Mouse (Mus musculus): Measurements from ENCODE around the gene Slco2a1. TPM values are rescaled to one million over a fixed set of nuclear protein-coding genes. Genes with fewer than 3 reads are reported as not detected.

Slco2a1 gene
- polyA plus RNA-seq, 1 experiment from 2014 or later, result 70.0 TPM

- peak; percentile 24 for DNase-seq (ENCODE audit: low spot score)
- peak overlapping the region; percentile 54; the same call in 1 of the 2 replicates for H3K9ac ChIP-seq (replicated peaks; ENCODE audit: low read depth)
- H3K4me2 ChIP-seq (replicated peaks; ENCODE audit: low read depth, low read length), result peak overlapping the region; percentile 94
- no peak for TF ChIP-seq EP300 (IDR thresholded peaks at IDR 0.05)
- TF ChIP-seq CTCF (IDR thresholded peaks at IDR 0.05), result no peak
- WGBS, result under 1% methylated on average over 35 of the region's 35 CpGs
- H3K27ac ChIP-seq (ENCODE audit: low read length), result no peak overlapping the region
- no peaks in the 10 kb centered on the region for H3K36me3 ChIP-seq (ENCODE audit: insufficient read depth, low read length)
- no peaks in the 10 kb centered on the region for H3K9me3 ChIP-seq (ENCODE audit: low read length)
- H3K27me3 ChIP-seq (replicated peaks; ENCODE audit: insufficient read depth, low read length), result peaks cover 13% of the 10 kb centered on the region; the same call in 1 of the 2 replicates
- ATAC-seq, result peak; percentile 25; the same call in 1 of the 2 replicates
- H3K4me1 ChIP-seq (ENCODE audit: insufficient read depth, low read depth, low read length), result peaks cover 21% of the 10 kb centered on the region
- peak overlapping the region; percentile 63 for H3K4me3 ChIP-seq (ENCODE audit: low read depth, low read length)
Observed at GRCm38 (mm10) chr9:103112471-103113271, 124.2 kb downstream of the Slco2a1 start.

GRCm38 (mm10) chr9:103113351-103113750 lies 124.8 kb downstream of the Slco2a1 start:
- no peak overlapping the region for H3K4me2 ChIP-seq (replicated peaks; ENCODE audit: low read depth, low read length)
- H3K27me3 ChIP-seq (replicated peaks; ENCODE audit: insufficient read depth, low read length), result peaks cover 13% of the 10 kb centered on the region; the same call in 1 of the 2 replicates
- H3K27ac ChIP-seq (ENCODE audit: low read length), result no peak overlapping the region
- H3K4me1 ChIP-seq (ENCODE audit: insufficient read depth, low read depth, low read length), result peaks cover 21% of the 10 kb centered on the region
- H3K9me3 ChIP-seq (ENCODE audit: low read length), result no peaks in the 10 kb centered on the region
- no peak for TF ChIP-seq EP300 (IDR thresholded peaks at IDR 0.05)
- no peak for TF ChIP-seq CTCF (IDR thresholded peaks at IDR 0.05)
- H3K9ac ChIP-seq (replicated peaks; ENCODE audit: low read depth), result no peak overlapping the region
- 56% methylated on average over 9 of the region's 11 CpGs for WGBS
- H3K4me3 ChIP-seq (ENCODE audit: low read depth, low read length), result no peak overlapping the region
- ATAC-seq, result no peak
- no peak for DNase-seq (ENCODE audit: low spot score)
- H3K36me3 ChIP-seq (ENCODE audit: insufficient read depth, low read length), result no peaks in the 10 kb centered on the region

GRCm38 (mm10) chr9:103114326-103114725 lies 125.8 kb downstream of the Slco2a1 start:
- Histone ChIP-seq H3K4me2 (replicated peaks; ENCODE audit: low read depth, low read length) (no peak overlapping the region), H3K4me3 (ENCODE audit: low read depth, low read length) (no peak overlapping the region), H3K27me3 (replicated peaks; ENCODE audit: insufficient read depth, low read length) (peaks cover 13% of the 10 kb centered on the region; the same call in 1 of the 2 replicates), H3K27ac (ENCODE audit: low read length) (no peak overlapping the region), H3K4me1 (ENCODE audit: insufficient read depth, low read depth, low read length) (peaks cover 21% of the 10 kb centered on the region), H3K9ac (replicated peaks; ENCODE audit: low read depth) (no peak overlapping the region), H3K36me3 (ENCODE audit: insufficient read depth, low read length) (no peaks in the 10 kb centered on the region), H3K9me3 (ENCODE audit: low read length) (no peaks in the 10 kb centered on the region)
- TF ChIP-seq EP300 (IDR thresholded peaks at IDR 0.05), result no peak
- TF ChIP-seq CTCF (IDR thresholded peaks at IDR 0.05), result no peak
- DNase-seq (ENCODE audit: low spot score), result no peak
- ATAC-seq, result no peak
- 77% methylated on average over 8 of the region's 8 CpGs for WGBS

- Histone ChIP-seq H3K36me3 (ENCODE audit: insufficient read depth, low read length) (no peaks in the 10 kb centered on the region), H3K4me2 (replicated peaks; ENCODE audit: low read depth, low read length) (no peak overlapping the region), H3K4me1 (ENCODE audit: insufficient read depth, low read depth, low read length) (peaks cover 17% of the 10 kb centered on the region), H3K4me3 (ENCODE audit: low read depth, low read length) (no peak overlapping the region), H3K27ac (ENCODE audit: low read length) (no peak overlapping the region), H3K27me3 (replicated peaks; ENCODE audit: insufficient read depth, low read length) (peaks cover 13% of the 10 kb centered on the region; the same call in 1 of the 2 replicates), H3K9me3 (ENCODE audit: low read length) (no peaks in the 10 kb centered on the region), H3K9ac (replicated peaks; ENCODE audit: low read depth) (no peak overlapping the region)
- no peak for DNase-seq (ENCODE audit: low spot score)
- WGBS, result 86% methylated on average over 13 of the region's 13 CpGs
- TF ChIP-seq CTCF (IDR thresholded peaks at IDR 0.05) (no peak), EP300 (IDR thresholded peaks at IDR 0.05) (no peak)
- no peak for ATAC-seq
Observed at GRCm38 (mm10) chr9:103114901-103115300, 126.4 kb downstream of the Slco2a1 start.

- Histone ChIP-seq H3K4me3 (ENCODE audit: low read depth, low read length) (no peak overlapping the region), H3K27ac (ENCODE audit: low read length) (no peak overlapping the region), H3K9me3 (ENCODE audit: low read length) (no peaks in the 10 kb centered on the region), H3K27me3 (replicated peaks; ENCODE audit: insufficient read depth, low read length) (peaks cover 13% of the 10 kb centered on the region; the same call in 1 of the 2 replicates), H3K36me3 (ENCODE audit: insufficient read depth, low read length) (no peaks in the 10 kb centered on the region), H3K9ac (replicated peaks; ENCODE audit: low read depth) (no peak overlapping the region), H3K4me2 (replicated peaks; ENCODE audit: low read depth, low read length) (no peak overlapping the region), H3K4me1 (ENCODE audit: insufficient read depth, low read depth, low read length) (peaks cover 4% of the 10 kb centered on the region; the same call in 1 of the 2 replicates)
- no peak for DNase-seq (ENCODE audit: low spot score)
- TF ChIP-seq EP300 (IDR thresholded peaks at IDR 0.05) (no peak), CTCF (IDR thresholded peaks at IDR 0.05) (no peak)
- 73% methylated on average over 4 of the region's 4 CpGs for WGBS
- ATAC-seq, result no peak
Observed at GRCm38 (mm10) chr9:103116941-103117340, 128.4 kb downstream of the Slco2a1 start.

- no peaks in the 10 kb centered on the region for H3K36me3 ChIP-seq (ENCODE audit: insufficient read depth, low read length)
- no peak overlapping the region for H3K27ac ChIP-seq (ENCODE audit: low read length)
- DNase-seq (ENCODE audit: low spot score), result no peak
- H3K27me3 ChIP-seq (replicated peaks; ENCODE audit: insufficient read depth, low read length), result peaks cover 8% of the 10 kb centered on the region; the same call in 1 of the 2 replicates
- H3K4me3 ChIP-seq (ENCODE audit: low read depth, low read length), result no peak overlapping the region
- TF ChIP-seq EP300 (IDR thresholded peaks at IDR 0.05), result no peak
- TF ChIP-seq CTCF (IDR thresholded peaks at IDR 0.05), result no peak
- no peak overlapping the region for H3K9ac ChIP-seq (replicated peaks; ENCODE audit: low read depth)
- peaks cover 2% of the 10 kb centered on the region; the same call in 1 of the 2 replicates for H3K4me1 ChIP-seq (ENCODE audit: insufficient read depth, low read depth, low read length)
- H3K9me3 ChIP-seq (ENCODE audit: low read length), result no peaks in the 10 kb centered on the region
- no peak for ATAC-seq
- WGBS, result 79% methylated on average over 5 of the region's 5 CpGs
- H3K4me2 ChIP-seq (replicated peaks; ENCODE audit: low read depth, low read length), result no peak overlapping the region
Observed at GRCm38 (mm10) chr9:103117495-103117894, 129.0 kb downstream of the Slco2a1 start.
